Mouse (Mus musculus) hindbrain, embryonic 14.5 days (tissue): ENCODE data around the gene Hadha. TPM values are rescaled to one million over a fixed set of nuclear protein-coding genes. Genes with fewer than 3 reads are reported as not detected.

Source experiments
- microRNA counts: library from miRNA; unstranded; fragments of <30 nt; microRNA quantifications from one replicate; lab custom pipeline; 2016
- microRNA-seq: library from miRNA; unstranded; fragments of <30 nt; microRNA quantifications from one replicate; pipeline ENCODE4, GENCODE M21; 2016
- polyA plus RNA-seq: library from polyadenylated mRNA; unstranded; fragments of >200 nt; fragmentation: Nextera tagmentation; extraction: Ambion mirVana; gene quantifications from 2 replicates; pipeline ENCODE4 v1.2.1, GENCODE M21; 2014

The Hadha gene
- polyA plus RNA-seq, 1 experiment from 2014 or later = 57.5 TPM

MicroRNAs within 50 kb of the gene (microRNA counts, 519-probe panel; counts per million panel counts)
- not detected for microRNA mmu-miR-1960 (lab: Ali Mortazavi, UCI)

Small RNAs within 50 kb of the gene (microRNA-seq; reads per million reads assigned to microRNA genes)
- gene Mir1960 = 0.81 reads per million

Other genes starting within 250 kb of the Hadha start
- gene Il6, start 142.0 kb downstream of the Hadha start, polyA plus RNA-seq = 0.20 TPM in 1 of 2 replicates, not detected in the other
- 45.1 and 46.9 TPM in 2 replicates for gene Tyms, start 81.5 kb downstream of the Hadha start, polyA plus RNA-seq
- gene Garem2, start 50.0 kb downstream of the Hadha start, polyA plus RNA-seq = 13.4 TPM in 2 replicates
- gene 3110082J24Rik, start 49.1 kb downstream of the Hadha start, polyA plus RNA-seq = 3.3 and 5.2 TPM in 2 replicates
- 62.3 and 63.8 TPM in 2 replicates for gene Hadhb, start 86 bp upstream of the Hadha start, polyA plus RNA-seq
- gene Adgrf3, start 50.6 kb upstream of the Hadha start, polyA plus RNA-seq = not detected in 2 replicates
- 38.0 and 39.7 TPM in 2 replicates for gene Selenoi, start 77.4 kb upstream of the Hadha start, polyA plus RNA-seq
- 5.5 and 6.0 TPM in 2 replicates for gene Drc1, start 126.2 kb upstream of the Hadha start, polyA plus RNA-seq